Mouse (Mus musculus) heart, postnatal 0 days (tissue): ENCODE data around the gene Mrpl52.

ENCODE experiments used
- CTCF ChIP-seq: IDR thresholded peaks from 2 replicates; pipeline ENCODE4 v1.5.1; 2016; ENCODE audit warnings: antibody characterized with exemption, control low read depth, low read depth
- EP300 ChIP-seq: IDR thresholded peaks from 2 replicates; pipeline ENCODE4 v1.6.1; 2016; ENCODE audit warnings: antibody characterized with exemption, low read depth

DNA sequence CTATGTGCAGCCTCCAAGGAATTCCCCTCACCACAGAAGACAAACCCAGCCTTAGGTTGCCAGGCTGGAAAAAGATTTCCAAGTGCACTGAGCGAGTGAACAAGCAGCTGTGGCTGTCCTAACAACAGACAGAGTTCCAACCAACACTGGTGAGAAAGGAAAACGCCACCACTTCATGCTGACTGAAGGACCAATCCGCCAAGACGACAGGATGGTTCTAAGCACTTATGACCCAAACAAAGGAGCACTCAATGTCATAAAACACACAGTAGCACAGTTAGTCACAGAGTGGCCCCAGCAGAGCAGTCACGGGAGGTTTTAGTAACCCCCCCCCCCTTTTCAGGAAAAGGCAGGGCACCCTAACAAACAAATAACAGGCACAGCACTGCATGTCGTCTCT, 35.9 kb upstream of the Mrpl52 start:
- TF ChIP-seq EP300 (no peak), CTCF (no peak)
